Mouse (Mus musculus) hematopoietic stem cell, adult 5-6 weeks (primary cell): ENCODE results near the gene Dcps. TPM values are rescaled to one million over a fixed set of nuclear protein-coding genes. Genes with fewer than 3 reads are reported as not detected.
"Not testable (repeated sequence)": the region's sequence is repeated elsewhere in the genome, so short reads cannot be mapped to it uniquely, and the experiment has no call there.

ENCODE experiments used
- ATAC-seq, 2 experiments: fragments of 125-278 bp in 1 of 2; replicated peaks in 1 of 2; 2 replicates each; pipeline ENCODE4 v1.8.0; 2016 to 2017; ENCODE audit warnings: inconsistent platforms in 2 of 2, mild to moderate bottlenecking in 2 of 2, moderate number of reproducible peaks in 2 of 2, low read depth in 1 of 2, moderate TSS enrichment in 1 of 2; ENCODE audit not compliant: low FRiP score in 2 of 2, poor library complexity in 2 of 2, severe bottlenecking in 2 of 2, insufficient read depth in 1 of 2, low TSS enrichment in 1 of 2
- total RNA-seq: library from RNA; stranded (forward); fragments of 172-1452, 232-1000 nt; gene quantifications from 2 replicates; pipeline ENCODE4 v1.2.3, GENCODE M21; 2017

The Dcps gene
- total RNA-seq, 1 experiment from 2014 or later: 48.6 TPM

DNA sequence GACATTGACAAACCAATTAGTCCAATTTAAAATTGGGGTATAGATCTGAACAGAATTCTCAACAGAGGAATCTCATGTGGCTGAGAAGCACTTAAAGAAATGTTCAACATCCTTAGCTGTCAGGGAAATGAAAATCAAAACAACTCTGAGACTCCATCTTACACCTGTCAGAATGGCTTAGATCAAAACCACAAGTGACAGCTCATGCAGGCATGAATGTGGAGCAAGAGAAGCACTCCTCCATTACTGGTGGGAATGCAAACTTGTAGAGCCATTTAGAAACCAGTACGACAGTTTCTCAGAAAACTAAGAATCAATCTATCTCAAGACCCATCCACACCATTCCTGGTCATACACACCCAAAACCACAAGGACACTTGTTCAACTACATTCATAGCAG, 22.9 kb downstream of the Dcps start:
- no peak for ATAC-seq

DNA sequence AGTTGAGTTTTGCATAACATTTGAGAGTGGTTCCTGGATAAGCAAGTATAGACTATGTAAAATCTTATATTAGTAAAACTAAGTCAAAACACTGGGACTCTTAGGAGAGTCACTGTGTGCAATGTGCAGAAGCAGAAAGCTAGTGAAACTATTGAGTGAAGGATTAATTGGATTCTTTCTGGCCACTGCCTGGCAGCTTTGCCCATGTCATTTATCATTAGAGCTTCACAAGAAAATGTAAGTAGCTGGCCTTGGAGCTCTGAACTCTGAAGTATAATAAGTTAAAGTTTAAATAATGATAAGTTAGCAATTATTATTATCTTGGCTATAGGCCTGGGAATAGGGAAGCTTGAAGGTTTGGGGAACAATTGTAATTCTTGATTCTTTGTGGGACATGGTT, 27.0 kb downstream of the Dcps start:
- not testable (repeated sequence) for ATAC-seq

DNA sequence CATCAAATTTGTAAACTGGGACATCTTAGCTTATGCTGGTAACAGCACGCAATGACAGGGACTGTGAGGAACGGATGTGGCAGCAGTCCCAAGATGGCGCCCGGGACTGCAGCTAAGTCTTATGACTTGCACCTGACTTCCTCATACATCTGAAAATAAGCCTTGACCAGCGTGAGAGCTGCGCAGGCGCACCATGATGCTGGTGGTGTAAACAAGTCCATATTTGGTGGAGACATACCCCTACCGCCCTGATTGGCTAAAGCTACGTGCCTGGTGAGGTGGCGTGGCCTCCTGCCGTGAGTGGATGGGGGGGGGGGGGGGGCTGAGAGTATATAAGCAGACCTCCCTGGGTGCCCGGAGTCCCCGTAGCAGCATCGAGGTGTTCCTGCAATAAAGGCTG, 28.6 kb downstream of the Dcps start:
- not testable (repeated sequence) for ATAC-seq

DNA sequence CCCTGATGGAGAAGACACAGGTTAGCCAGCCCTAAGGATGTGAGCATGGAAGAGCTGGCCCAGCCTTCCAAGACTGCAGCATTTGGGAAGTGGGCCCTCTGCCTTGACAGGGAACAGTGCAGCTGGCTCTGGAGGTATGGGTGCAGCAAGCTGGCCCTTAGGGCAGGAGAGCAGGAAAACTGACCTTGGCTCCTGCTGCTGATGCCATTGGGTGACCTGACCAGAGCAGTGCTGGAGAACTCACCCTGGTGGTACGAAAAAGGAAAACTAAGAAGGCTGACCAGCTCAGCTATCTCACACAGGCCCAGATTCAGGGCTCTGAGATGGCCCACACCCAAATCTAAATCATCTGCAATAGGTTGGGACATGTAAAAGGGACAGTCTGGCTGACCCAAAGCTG, 30.0 kb downstream of the Dcps start:
- ATAC-seq: no peak

DNA sequence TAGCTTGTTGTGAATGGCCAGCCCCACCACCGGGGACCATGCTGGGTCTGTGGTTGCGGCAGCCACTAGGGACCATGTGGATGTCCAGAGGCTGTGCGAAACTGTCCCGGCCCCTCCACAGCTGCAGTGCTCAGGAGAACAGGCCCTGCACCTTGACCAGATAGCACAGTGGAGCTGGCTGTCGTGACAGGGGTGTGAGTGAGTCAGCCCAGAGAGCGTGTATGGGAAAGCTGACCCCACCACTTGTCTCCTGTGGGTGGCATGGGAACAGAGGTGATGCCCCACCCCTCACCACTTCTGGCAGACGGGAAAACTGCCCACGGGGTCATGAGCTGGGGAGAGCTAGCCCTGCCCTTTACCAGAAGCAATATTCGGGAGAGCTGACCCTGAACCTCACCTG, 30.7 kb downstream of the Dcps start:
- no peak; a peak in 1 of 4 replicates for ATAC-seq

DNA sequence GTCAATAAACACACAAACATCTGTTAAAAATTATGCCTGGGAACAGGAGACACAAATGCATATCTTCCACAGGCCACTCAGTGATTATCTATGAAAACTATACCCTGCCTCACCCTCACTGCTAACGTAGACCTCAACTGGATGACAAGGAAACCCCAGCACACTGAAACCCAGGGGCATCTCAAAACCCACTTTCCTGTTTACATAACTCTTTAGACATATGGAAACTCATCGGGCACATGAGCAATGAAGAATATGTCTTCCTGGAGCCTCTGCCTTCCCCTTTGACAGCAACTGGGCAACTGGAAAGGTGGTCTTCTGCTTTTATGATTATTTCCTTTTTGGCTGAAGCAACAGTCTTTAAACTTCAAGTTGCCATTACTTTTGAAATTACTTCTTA, 33.6 kb downstream of the Dcps start:
- no peak for ATAC-seq

DNA sequence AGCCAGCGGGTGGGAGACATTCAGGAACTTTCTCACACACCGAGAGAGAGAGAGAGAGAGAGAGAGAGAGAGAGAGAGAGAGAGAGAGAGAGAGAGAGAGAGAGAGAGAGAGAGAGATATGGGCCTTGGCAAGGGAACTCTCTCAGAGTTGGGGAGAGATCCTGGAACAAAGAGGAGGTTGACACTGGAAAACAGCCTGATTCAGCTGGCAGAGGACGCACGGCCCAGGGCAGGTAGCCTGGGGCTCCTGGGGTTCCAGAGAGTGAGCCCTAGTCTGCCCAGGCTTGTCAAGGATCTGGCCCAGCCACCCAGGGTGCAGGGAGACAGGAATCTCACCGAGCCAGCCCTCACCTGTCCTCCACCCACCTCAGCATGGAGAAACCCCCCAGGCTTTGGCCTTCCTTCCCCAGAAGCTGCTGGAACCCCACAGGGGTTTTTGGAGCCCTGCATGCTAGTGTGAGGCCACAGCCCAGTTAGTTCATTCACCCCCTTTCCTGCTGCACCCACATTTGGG, 36.6 kb downstream of the Dcps start:
- ATAC-seq: no peak

DNA sequence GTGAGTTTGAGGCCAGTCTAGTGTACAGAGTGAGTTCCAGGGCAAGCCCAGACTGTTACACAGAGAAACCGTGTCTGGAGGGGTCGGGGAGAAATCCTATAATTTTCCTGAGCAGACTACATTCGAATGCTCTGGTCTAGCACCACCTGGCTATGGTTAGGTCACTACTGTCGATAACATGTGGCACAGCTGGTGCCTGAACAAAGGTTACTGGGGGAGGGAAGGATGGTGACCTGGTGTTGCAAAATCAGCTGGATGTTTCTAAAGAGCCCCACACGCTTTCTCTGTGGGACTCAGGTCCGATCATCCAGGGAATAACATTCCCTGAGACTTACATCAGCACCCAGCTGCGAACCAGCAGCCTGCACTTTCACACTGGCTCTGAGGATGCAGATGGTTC, 37.8 kb downstream of the Dcps start:
- ATAC-seq: no peak

DNA sequence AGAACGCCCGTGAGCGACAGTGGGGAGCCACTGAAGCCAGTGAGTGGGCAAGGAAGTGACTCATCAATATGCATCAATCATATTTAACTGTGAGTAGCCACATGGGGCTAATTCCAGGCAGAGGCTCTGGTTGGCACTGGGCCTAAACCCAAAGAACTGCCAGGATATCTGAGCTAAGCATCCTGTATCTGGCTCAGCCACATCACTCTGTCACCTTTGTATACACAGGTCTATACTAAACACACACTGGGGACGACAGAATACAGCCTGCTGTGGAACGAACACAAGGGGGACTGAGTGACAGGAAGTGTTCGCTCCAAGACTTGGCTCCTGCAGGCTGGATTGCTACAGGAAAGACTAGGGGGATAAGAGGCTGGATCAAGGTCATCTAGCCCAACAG, 40.3 kb downstream of the Dcps start:
- ATAC-seq: peak in 1 of 2 experiments; percentile 34; a peak in 2 of 4 replicates

DNA sequence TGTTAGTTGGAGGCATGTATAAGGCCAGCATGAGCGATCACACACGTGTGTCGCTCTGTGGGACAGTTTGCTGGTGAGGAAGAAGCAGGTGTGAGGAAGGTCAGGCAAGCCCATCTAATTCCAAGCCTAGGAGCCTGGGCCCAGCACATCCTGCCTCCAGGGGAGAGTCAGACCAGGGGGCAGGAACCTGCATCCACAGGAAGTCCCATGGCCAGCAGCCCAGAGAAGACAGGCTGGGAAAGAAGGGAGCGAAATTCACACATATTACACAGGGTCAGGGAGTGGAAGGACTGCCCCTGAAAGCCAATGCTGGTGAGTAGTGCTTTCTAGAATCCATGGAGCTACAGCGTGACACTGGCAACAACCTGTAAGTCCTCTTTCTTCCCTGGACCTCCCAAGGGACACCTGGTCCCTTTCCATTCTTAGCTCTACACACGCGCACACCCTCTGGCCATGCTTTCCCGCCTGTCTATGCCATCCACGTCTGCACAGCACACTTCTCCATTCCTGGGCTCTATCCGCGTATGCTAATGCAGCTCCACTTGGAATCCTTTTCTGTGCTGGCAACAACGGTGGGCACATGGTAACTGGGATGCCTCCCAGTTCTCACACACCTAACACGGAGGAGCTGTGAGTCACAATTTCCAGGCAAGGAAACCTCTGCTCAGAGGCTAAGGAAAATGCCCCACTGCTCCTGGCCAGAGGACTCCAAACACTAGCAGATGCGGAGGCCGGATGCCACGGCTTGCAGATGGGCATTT, 44.0 kb downstream of the Dcps start:
- ATAC-seq: 0 out of 4 replicates have a peak, but pooled peaks of 1 of the 2 experiments have one; percentile 7

DNA sequence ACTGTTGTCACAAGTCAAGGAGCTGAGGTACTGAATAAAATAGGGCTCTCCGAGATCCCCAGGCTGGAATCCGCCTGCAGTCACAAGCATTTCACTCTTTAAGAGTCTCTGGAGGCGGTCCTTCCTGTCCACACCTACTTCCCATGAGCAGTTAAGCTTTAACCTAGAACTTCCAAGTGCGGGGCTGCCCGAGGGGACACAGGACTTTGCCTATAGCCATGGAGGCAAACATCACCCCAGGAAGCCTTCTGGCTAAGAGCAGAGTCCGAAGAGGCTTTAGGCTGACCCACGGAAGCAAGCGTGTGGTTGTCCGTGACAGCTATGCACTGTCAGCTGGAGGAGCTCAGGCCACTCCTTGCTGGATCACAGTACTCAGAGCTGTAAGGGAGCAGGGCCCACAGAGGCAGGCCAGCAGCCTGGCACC, 46.9 kb downstream of the Dcps start:
- no peak for ATAC-seq

DNA sequence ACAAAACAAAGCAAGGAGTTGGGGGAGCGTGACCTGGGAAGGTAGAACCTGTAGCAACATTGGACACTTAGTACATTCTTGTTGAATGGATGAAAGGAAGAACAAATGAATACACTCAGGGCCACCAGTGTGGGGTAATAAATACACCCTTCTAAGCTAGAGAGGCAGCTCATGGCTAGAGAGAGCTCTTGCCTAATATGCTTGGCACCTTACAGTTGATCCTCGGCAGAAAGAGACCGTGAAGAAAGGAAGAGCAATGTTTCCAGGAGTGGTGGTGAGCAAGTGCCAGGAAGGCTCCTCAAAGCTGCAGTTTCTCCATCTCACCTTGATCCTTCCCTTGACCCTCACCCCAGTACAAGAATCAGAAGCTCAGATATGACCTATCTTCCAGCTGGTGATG, 47.3 kb downstream of the Dcps start:
- no peak for ATAC-seq

DNA sequence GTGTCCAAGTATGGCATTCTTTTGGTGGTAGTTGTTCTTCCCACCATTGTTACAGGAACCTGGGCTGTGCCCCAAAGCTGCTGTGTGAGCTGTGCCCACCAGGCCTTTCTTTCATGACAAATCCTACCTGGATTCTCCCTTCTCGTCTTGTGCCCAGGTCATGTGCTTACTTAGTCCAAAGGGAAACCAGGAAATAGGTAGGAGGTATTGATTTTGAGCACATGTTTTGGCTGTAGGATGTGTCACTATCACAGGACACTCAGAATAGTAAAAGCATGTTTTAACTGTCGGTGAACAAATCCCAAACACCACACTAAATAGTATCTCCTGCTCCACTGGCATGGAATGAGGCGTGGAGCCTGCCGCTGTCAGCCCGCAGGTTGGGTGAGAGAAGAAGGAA, 48.3 kb downstream of the Dcps start:
- no peak for ATAC-seq

DNA sequence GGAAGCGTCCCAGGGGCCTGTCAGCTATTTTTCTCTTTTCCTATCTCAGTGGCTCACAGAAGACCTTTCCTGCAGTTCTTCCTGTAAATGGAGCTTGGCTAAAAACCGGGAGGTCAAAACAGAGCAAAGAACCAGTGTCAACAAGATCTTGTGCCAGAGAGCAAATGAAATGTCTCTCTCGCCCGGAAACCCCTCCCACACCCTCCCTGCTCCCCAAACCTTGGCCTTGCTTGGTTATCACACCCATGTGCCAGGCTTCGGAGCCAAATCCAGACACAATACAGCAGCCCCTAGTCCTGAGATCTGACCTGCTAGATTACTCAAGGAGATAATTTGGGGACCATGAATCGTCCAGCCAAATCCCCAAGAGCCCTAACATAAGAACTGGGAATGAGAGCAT, 48.7 kb downstream of the Dcps start:
- ATAC-seq: no peak

DNA sequence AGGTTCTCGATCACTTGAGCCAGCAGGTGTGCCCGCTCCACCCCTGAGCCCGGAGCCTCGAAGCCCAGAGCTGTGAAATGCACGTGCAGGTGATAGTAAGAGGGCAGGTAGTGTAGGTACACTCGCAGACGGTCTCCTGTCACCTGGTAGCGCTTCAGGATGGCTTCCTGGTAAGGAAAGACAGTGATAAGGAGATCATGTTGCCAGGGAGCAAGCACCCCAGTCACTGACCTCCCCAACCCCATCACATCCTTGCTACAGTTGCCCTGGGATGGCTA, 51.2 kb downstream of the Dcps start:
- no peak for ATAC-seq

DNA sequence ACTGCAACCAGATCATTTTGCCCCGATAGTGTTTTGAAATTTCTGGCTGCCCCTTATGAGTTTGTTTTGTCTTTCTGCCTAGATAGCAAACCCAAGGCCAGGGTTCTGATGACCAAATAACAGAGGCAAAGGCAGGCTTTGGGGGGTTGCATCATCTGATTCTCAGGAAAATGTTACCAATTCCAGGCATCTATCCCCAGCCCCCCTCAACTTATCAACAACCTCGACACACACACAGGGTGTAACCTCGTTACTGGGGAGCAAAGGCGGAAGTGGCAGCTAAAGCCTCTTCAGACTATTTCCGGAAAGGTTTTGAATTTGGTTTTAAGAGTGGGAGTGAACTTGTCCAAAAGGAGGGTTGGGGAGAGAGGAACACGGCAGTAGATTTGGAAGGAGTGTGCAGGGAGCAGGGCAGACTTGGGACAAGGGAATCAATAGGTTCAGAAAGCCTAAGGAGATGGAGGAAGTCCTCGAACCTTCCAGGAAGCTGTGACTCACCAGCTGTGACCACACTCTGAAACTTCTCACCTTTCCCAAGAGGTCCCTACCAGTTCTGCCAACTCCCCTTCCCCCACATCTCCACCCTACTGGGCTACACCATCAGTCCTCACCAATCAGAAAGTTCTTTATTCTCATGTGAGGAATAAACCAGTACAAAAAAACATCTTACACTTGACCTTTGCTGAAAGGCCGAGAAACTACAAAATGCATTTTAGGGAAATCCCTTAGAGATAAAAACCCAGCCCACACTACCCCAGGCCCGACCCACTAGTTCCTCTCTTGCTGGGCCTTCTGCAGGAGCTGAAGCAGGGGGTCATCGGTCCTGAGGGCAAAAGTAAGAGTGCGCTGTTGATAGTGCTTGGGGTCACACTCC, 51.8 kb downstream of the Dcps start:
- peak; percentile 43 to 50 for ATAC-seq

DNA sequence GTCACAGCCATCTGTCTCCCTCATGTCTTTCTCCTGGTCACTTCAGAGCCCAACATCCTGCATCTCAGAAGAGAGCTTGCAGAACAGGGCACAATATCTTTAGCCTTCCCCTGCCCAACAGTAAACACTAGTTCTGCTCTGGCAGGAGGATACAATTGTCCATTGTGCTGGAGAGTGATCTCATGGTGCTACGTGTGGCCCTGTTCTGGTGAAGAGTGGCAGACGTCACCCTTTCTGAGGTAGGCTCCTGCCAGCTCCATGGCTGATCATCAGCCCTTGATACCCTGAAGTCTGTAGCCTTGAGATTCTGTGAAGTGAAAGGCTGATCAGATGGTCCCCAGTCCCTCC, 52.4 kb downstream of the Dcps start:
- ATAC-seq: no peak

DNA sequence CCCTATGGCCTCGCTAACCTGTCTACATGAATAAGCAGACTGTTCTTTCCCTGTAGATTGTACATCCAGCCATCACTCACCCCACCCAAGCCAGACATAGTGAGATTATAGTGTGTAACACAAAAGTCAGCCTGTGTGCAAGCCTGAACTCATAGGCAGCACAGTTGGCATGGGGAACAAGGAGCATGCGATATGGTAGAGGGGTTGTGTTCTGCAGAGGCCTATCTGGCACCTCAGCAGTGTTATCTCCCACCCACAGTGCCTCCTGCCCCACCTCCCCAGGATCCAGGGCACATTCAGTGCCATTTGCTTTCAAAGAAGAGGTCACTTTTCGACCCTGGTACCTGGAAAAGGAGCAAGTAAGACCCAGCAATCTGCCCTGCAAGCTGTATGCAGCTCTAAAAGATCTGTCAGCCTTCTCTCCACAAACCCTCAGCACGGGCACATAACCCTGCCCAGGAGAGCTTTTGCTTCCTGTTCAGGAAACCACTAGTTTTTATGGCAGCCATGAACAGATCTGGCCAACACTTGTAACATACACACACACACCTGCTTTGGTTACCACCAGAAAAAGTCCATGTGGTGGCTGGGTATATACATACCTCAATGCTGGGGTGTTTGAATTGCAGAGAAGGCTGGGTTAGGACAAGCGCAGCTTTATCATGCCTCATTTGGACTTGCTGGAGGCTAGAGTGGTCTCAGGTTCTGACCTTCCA, 53.2 kb downstream of the Dcps start:
- peak; percentile 65 to 67 for ATAC-seq
